Mouse (Mus musculus) cerebellum, adult 2 months (tissue): ENCODE results near the gene Spert.

Source experiments
- CTCF ChIP-seq: fragments of 200-500 bp; IDR thresholded peaks from 2 replicates; pipeline ENCODE4 v1.5.1; 2011; ENCODE audit warnings: low read depth, mild to moderate bottlenecking, control low read depth, low read length, moderate library complexity, borderline replicate concordance; ENCODE audit not compliant: insufficient read depth
- POLR2A ChIP-seq: fragments of 200-500 bp; IDR thresholded peaks from 2 replicates; pipeline ENCODE4 v1.6.1; 2011; ENCODE audit warnings: low read length, control low read depth, borderline replicate concordance; ENCODE audit not compliant: insufficient read depth

DNA sequence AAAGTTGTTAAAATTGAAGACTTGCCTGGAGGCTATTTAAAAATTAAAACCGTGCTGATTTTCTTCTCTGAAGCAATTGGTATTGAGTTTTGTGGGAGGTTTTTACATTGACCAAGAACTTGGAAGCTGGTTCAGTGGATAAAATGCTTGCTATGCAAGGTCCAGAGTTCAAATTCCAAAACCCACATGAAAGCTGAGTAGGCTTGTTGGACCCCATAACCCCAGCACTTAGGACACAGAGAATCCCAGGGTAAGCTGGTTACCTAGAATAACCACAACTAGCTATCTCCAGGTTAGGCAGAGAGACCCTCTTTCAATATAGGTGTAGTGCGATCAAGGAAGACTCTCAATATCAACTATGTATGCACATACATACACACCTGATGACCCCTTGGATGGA lies 16.3 kb upstream of the Spert start:
- no peak for TF ChIP-seq CTCF
- no peak for TF ChIP-seq POLR2A
